In genomic region chr6:18430062-18430461, GRCm38 (mm10) we compare ENCODE assay signal across 19 mouse cellular contexts.
"Had no signal": no experiment of that assay in that cellular context is flagged by ENCODE, and none has a peak within 500 bp of the region (broad histone marks: within the 10 kb centered on the region; RNA-seq: fewer than 3 reads in every experiment).

No protein-coding gene starts in this region.

- H3K27me3 ChIP-seq: liver, embryonic 13.5 days; liver, embryonic 15.5 days; lung, embryonic 15.5 days; megakaryocyte, embryonic 14.5 days; midbrain, embryonic 15.5 days; neural tube, embryonic 12.5 days; stomach, embryonic 15.5 days had no signal

- H3K27ac ChIP-seq: liver, embryonic 13.5 days; liver, embryonic 15.5 days; lung, embryonic 15.5 days; macrophage; midbrain, embryonic 15.5 days; neural tube, embryonic 12.5 days; stomach, embryonic 15.5 days; stomach, postnatal 0 days had no signal

- H3K4me2 ChIP-seq: liver, embryonic 11.5 days; liver, embryonic 13.5 days; liver, embryonic 15.5 days; lung, embryonic 15.5 days; midbrain, embryonic 15.5 days; neural tube, embryonic 12.5 days; stomach, embryonic 15.5 days had no signal

- H3K4me3 ChIP-seq: liver, embryonic 13.5 days; liver, embryonic 15.5 days; lung, embryonic 15.5 days; megakaryocyte, embryonic 14.5 days; midbrain, embryonic 15.5 days; neural tube, embryonic 12.5 days; stomach, embryonic 15.5 days had no signal

- H3K9me3 ChIP-seq: liver, embryonic 13.5 days; liver, embryonic 15.5 days; lung, embryonic 15.5 days; midbrain, embryonic 15.5 days; neural tube, embryonic 12.5 days; stomach, embryonic 15.5 days had no signal

- H3K9ac ChIP-seq: liver, embryonic 13.5 days; liver, embryonic 15.5 days; liver, postnatal 0 days; lung, embryonic 15.5 days; midbrain, embryonic 15.5 days; neural tube, embryonic 12.5 days; stomach, embryonic 15.5 days had no signal

- DNase-seq: liver, embryonic 13.5 days; liver, postnatal 0 days; lung, adult 2 months; lung, postnatal 14 days; lung, postnatal 36 days; right cerebral cortex, postnatal 14 days; thymus, adult 18-20 months; thymus, postnatal 14 days; thymus, postnatal 36 days had no signal

- ATAC-seq: liver, postnatal 0 days; lung, postnatal 0 days; midbrain, embryonic 15.5 days had no signal

- H3K4me1 ChIP-seq: lung, embryonic 15.5 days; megakaryocyte, embryonic 14.5 days; midbrain, embryonic 15.5 days; neural tube, embryonic 12.5 days; stomach, embryonic 15.5 days had no signal

- H3K36me3 ChIP-seq: liver, embryonic 13.5 days; liver, embryonic 15.5 days; lung, embryonic 15.5 days; stomach, embryonic 15.5 days had no signal
